Mouse (Mus musculus) CD4-positive helper T cell, adult 2 months (primary cell): ENCODE measurements around the gene Arhgap45.
"Not testable (repeated sequence)": the region's sequence is repeated elsewhere in the genome, so short reads cannot be mapped to it uniquely, and the experiment has no call there.

ENCODE experiments used
- DNase-seq: peaks from one replicate; pipeline ENCODE4 v3.0.0-alpha.2; 2012; ENCODE audit warnings: low read depth, missing footprints, low spot score

Arhgap45 gene

GRCm38 (mm10) chr10:80054911-80055310 lies 38.5 kb downstream of the Arhgap45 start:
- DNase-seq, result not testable (repeated sequence)

- no peak for DNase-seq
Observed at GRCm38 (mm10) chr10:80055364-80055763, 38.9 kb downstream of the Arhgap45 start.

- DNase-seq, result no peak
Observed at GRCm38 (mm10) chr10:80055891-80056290, 39.4 kb downstream of the Arhgap45 start.

GRCm38 (mm10) chr10:80056506-80056905 lies 40.1 kb downstream of the Arhgap45 start:
- DNase-seq, result no peak

- no peak for DNase-seq
Observed at GRCm38 (mm10) chr10:80056976-80057682, 40.7 kb downstream of the Arhgap45 start.

- DNase-seq, result no peak
Observed at GRCm38 (mm10) chr10:80057683-80058326, 41.4 kb downstream of the Arhgap45 start.

GRCm38 (mm10) chr10:80063104-80063503 lies 46.7 kb downstream of the Arhgap45 start:
- no peak for DNase-seq

- no peak for DNase-seq
Observed at GRCm38 (mm10) chr10:80063877-80064650, 47.6 kb downstream of the Arhgap45 start.

- DNase-seq, result no peak
Observed at GRCm38 (mm10) chr10:80069251-80069650, 52.8 kb downstream of the Arhgap45 start.

- DNase-seq, result no peak
Observed at GRCm38 (mm10) chr10:80069948-80070450, 53.5 kb downstream of the Arhgap45 start.

- no peak for DNase-seq
Observed at GRCm38 (mm10) chr10:80070837-80071515, 54.5 kb downstream of the Arhgap45 start.

GRCm38 (mm10) chr10:80071516-80071900 lies 55.1 kb downstream of the Arhgap45 start:
- no peak for DNase-seq

- no peak for DNase-seq
Observed at GRCm38 (mm10) chr10:80072623-80073489, 56.4 kb downstream of the Arhgap45 start.

- peak; percentile 91 for DNase-seq
Observed at GRCm38 (mm10) chr10:80074813-80075601, 58.6 kb downstream of the Arhgap45 start.

GRCm38 (mm10) chr10:80075924-80076323 lies 59.5 kb downstream of the Arhgap45 start:
- no peak for DNase-seq

GRCm38 (mm10) chr10:80076386-80076785 lies 59.9 kb downstream of the Arhgap45 start:
- DNase-seq, result no peak

GRCm38 (mm10) chr10:80077312-80077711 lies 60.9 kb downstream of the Arhgap45 start:
- DNase-seq, result no peak

GRCm38 (mm10) chr10:80078366-80078765 lies 61.9 kb downstream of the Arhgap45 start:
- no peak for DNase-seq

- no peak for DNase-seq
Observed at GRCm38 (mm10) chr10:80080396-80081070, 64.1 kb downstream of the Arhgap45 start.
